9 mouse cellular contexts compared by ENCODE assay signal in genomic region chr1:131086907-131087306, GRCm38 (mm10). TPM values are rescaled to one million over a fixed set of nuclear protein-coding genes. Genes with fewer than 3 reads are reported as not detected.
DNase-seq lines count a peak whose midpoint lies in the region; ATAC-seq and TF ChIP-seq lines count a peak whose summit lies in the region.
"Had no signal": no experiment of that assay in that cellular context is flagged by ENCODE, and none has a peak within 500 bp of the region (broad histone marks: within the 10 kb centered on the region; RNA-seq: fewer than 3 reads in every experiment).

No protein-coding gene starts in this region.

- no peaks in the 10 kb centered on the region for H3K9me3 ChIP-seq in intestine, embryonic 15.5 days
- no peaks in the 10 kb centered on the region for H3K9me3 ChIP-seq in intestine, postnatal 0 days (ENCODE audit: control insufficient read depth)
- H3K9me3 ChIP-seq in forebrain, embryonic 14.5 days (replicated peaks; ENCODE audit: control insufficient read depth, low read length): no peaks in the 10 kb centered on the region
- H3K9me3 ChIP-seq in hindbrain, postnatal 0 days (ENCODE audit: low read length): no peaks in the 10 kb centered on the region
- H3K9me3 ChIP-seq in megakaryocyte, embryonic 14.5 days: no peaks in the 10 kb centered on the region
- H3K9me3 ChIP-seq: G1E had no signal

- 46% methylated on average over 7 of the region's 7 CpGs for WGBS in intestine, embryonic 15.5 days
- 24% methylated on average over 7 of the region's 7 CpGs for WGBS in intestine, postnatal 0 days
- 47% methylated on average over 7 of the region's 7 CpGs for WGBS in forebrain, embryonic 14.5 days
- WGBS in hindbrain, postnatal 0 days: 27% methylated on average over 7 of the region's 7 CpGs

- no peak for TF ChIP-seq CTCF in intestine, postnatal 0 days (IDR thresholded peaks at IDR 0.05; ENCODE audit: low read depth)
- no peak for TF ChIP-seq CTCF in hindbrain, postnatal 0 days (IDR thresholded peaks at IDR 0.05; ENCODE audit: low read depth)

- no peak overlapping the region for H3K4me2 ChIP-seq in intestine, embryonic 15.5 days (replicated peaks)
- no peak overlapping the region for H3K4me2 ChIP-seq in intestine, postnatal 0 days (replicated peaks; ENCODE audit: low read depth)
- no peak overlapping the region for H3K4me2 ChIP-seq in forebrain, embryonic 14.5 days (ENCODE audit: low read length)
- H3K4me2 ChIP-seq in hindbrain, postnatal 0 days (ENCODE audit: low read depth, low read length): no peak overlapping the region

- H3K27ac ChIP-seq in intestine, embryonic 15.5 days: peak overlapping the region; percentile 32; the same call in 1 of the 2 replicates
- no peak overlapping the region for H3K27ac ChIP-seq in intestine, postnatal 0 days (ENCODE audit: low read depth, low read length)
- H3K27ac ChIP-seq in forebrain, embryonic 14.5 days (ENCODE audit: low read depth, low read length): peak overlapping the region; percentile 52; the same call in 1 of the 2 replicates
- peak overlapping the region; percentile 66; the same call in 1 of the 2 replicates for H3K27ac ChIP-seq in hindbrain, postnatal 0 days

- peaks cover 78% of the 10 kb centered on the region for H3K4me1 ChIP-seq in intestine, embryonic 15.5 days (replicated peaks)
- H3K4me1 ChIP-seq in intestine, postnatal 0 days (replicated peaks; ENCODE audit: control insufficient read depth, insufficient read depth, low read length): peaks cover 38% of the 10 kb centered on the region
- H3K4me1 ChIP-seq in forebrain, embryonic 14.5 days (ENCODE audit: control insufficient read depth, insufficient read depth, low read length): peaks cover 45% of the 10 kb centered on the region
- peaks cover 66% of the 10 kb centered on the region for H3K4me1 ChIP-seq in hindbrain, postnatal 0 days (ENCODE audit: insufficient read depth, low read length)
- peaks cover 100% of the 10 kb centered on the region for H3K4me1 ChIP-seq in megakaryocyte, embryonic 14.5 days

- no peaks in the 10 kb centered on the region for H3K27me3 ChIP-seq in intestine, embryonic 15.5 days (replicated peaks)
- H3K27me3 ChIP-seq in intestine, postnatal 0 days (replicated peaks; ENCODE audit: control insufficient read depth, insufficient read depth, low read length): no peaks in the 10 kb centered on the region
- H3K27me3 ChIP-seq in forebrain, embryonic 14.5 days (replicated peaks; ENCODE audit: control insufficient read depth, insufficient read depth, low read length): no peaks in the 10 kb centered on the region
- no peaks in the 10 kb centered on the region for H3K27me3 ChIP-seq in hindbrain, postnatal 0 days (ENCODE audit: insufficient read depth, low read length)
- H3K27me3 ChIP-seq in megakaryocyte, embryonic 14.5 days (replicated peaks): no peaks in the 10 kb centered on the region

- no peaks in the 10 kb centered on the region for H3K36me3 ChIP-seq in intestine, embryonic 15.5 days
- H3K36me3 ChIP-seq in intestine, postnatal 0 days (ENCODE audit: control insufficient read depth, insufficient read depth): no peaks in the 10 kb centered on the region
- no peaks in the 10 kb centered on the region for H3K36me3 ChIP-seq in forebrain, embryonic 14.5 days (ENCODE audit: control insufficient read depth, insufficient read depth, low read length)
- H3K36me3 ChIP-seq in hindbrain, postnatal 0 days (ENCODE audit: insufficient read depth, low read length): no peaks in the 10 kb centered on the region
- peaks cover 51% of the 10 kb centered on the region for H3K36me3 ChIP-seq in megakaryocyte, embryonic 14.5 days (replicated peaks; ENCODE audit: low read length)

- no peak overlapping the region for H3K9ac ChIP-seq in intestine, embryonic 15.5 days
- no peak overlapping the region for H3K9ac ChIP-seq in intestine, postnatal 0 days (ENCODE audit: low read depth, low read length)
- peak overlapping the region; percentile 6; the same call in 1 of the 2 replicates for H3K9ac ChIP-seq in forebrain, embryonic 14.5 days (ENCODE audit: low read length)
- H3K9ac ChIP-seq in hindbrain, postnatal 0 days (replicated peaks; ENCODE audit: low read length): no peak overlapping the region

- ATAC-seq in intestine, embryonic 15.5 days: no peak
- no peak for ATAC-seq in intestine, postnatal 0 days
- ATAC-seq in forebrain, embryonic 14.5 days: no peak
- ATAC-seq in hindbrain, postnatal 0 days: peak; percentile 59
- no peak for ATAC-seq in inflammation-experienced regulatory T-cells, adult 6 months

- peak; percentile 33 for DNase-seq in forebrain, embryonic 14.5 days (ENCODE audit: low spot score)
- DNase-seq in hindbrain, postnatal 0 days (ENCODE audit: low spot score): peak; percentile 55
- no peak for DNase-seq in spleen, postnatal 10 days (ENCODE audit: low spot score in 2 of 2)
- no peak for DNase-seq in layer of hippocampus, postnatal 25 days (ENCODE audit: extremely low spot score in 1 of 2, low spot score in 1 of 2)

- H3K4me3 ChIP-seq in intestine, embryonic 15.5 days (replicated peaks): no peak overlapping the region
- H3K4me3 ChIP-seq in intestine, postnatal 0 days (ENCODE audit: low read depth, low read length): no peak overlapping the region
- no peak overlapping the region for H3K4me3 ChIP-seq in forebrain, embryonic 14.5 days (ENCODE audit: low read depth, low read length)
- no peak overlapping the region for H3K4me3 ChIP-seq in hindbrain, postnatal 0 days (ENCODE audit: low read length)
- H3K4me3 ChIP-seq in megakaryocyte, embryonic 14.5 days (replicated peaks): peak overlapping the region; percentile 71

RNA-seq across cellular contexts. Expression of gene Mapkapk2, which starts 10.7 kb away (rescaled TPM):
- 42.6 and 44.5 TPM in 2 replicates for polyA plus RNA-seq in intestine, embryonic 15.5 days (2015; fragmentation: Nextera tagmentation; extraction: Ambion mirVana)
- 34.9 and 35.9 TPM in 2 replicates for polyA plus RNA-seq in intestine, postnatal 0 days (2015; fragmentation: Nextera tagmentation; extraction: Ambion mirVana)
- 24.7 and 35.2 TPM in 2 replicates for polyA plus RNA-seq in forebrain, embryonic 14.5 days (2014; fragmentation: Nextera tagmentation; extraction: Ambion mirVana)
- total RNA-seq in hindbrain, postnatal 0 days (2014; rRNA removed): 71.1 and 74.2 TPM in 2 replicates
- polyA plus RNA-seq in hindbrain, postnatal 0 days (2015; fragmentation: Nextera tagmentation; extraction: Ambion mirVana): 19.7 and 21.2 TPM in 2 replicates
- 178 and 286 TPM in 2 replicates for polyA plus RNA-seq in megakaryocyte, embryonic 14.5 days (2012; ENCODE audit: insufficient read depth, low replicate concordance)
- 10 to 100 TPM in 1 of 3 experiments, 1 to 10 TPM in 2; 9.0 to 11.8 (median 9.8) TPM for polyA plus RNA-seq in inflammation-experienced regulatory T-cells, adult 6 months (2017; shearing (Covaris generic))
- 10 to 100 TPM; 26.9 to 31.4 TPM for total RNA-seq in layer of hippocampus, postnatal 25 days (2021)

RNA-seq across cellular contexts. Expression of gene Dyrk3, which starts 51.2 kb away (rescaled TPM):
- polyA plus RNA-seq in intestine, embryonic 15.5 days (2015; fragmentation: Nextera tagmentation; extraction: Ambion mirVana): 3.5 and 4.1 TPM in 2 replicates
- polyA plus RNA-seq in intestine, postnatal 0 days (2015; fragmentation: Nextera tagmentation; extraction: Ambion mirVana): 0.54 and 0.80 TPM in 2 replicates
- polyA plus RNA-seq in forebrain, embryonic 14.5 days (2014; fragmentation: Nextera tagmentation; extraction: Ambion mirVana): 19.2 and 19.4 TPM in 2 replicates
- total RNA-seq in hindbrain, postnatal 0 days (2014; rRNA removed): 8.9 and 9.3 TPM in 2 replicates
- polyA plus RNA-seq in hindbrain, postnatal 0 days (2015; fragmentation: Nextera tagmentation; extraction: Ambion mirVana): 10.2 and 11.1 TPM in 2 replicates
- 6.4 and 8.0 TPM in 2 replicates for polyA plus RNA-seq in megakaryocyte, embryonic 14.5 days (2012; ENCODE audit: insufficient read depth, low replicate concordance)
- polyA plus RNA-seq in inflammation-experienced regulatory T-cells, adult 6 months (2017; shearing (Covaris generic)): under 1 TPM in 1 of 3 experiments, not detected in 2; 0.26 TPM
- total RNA-seq in layer of hippocampus, postnatal 25 days (2021): 10 to 100 TPM; 15.7 to 17.4 TPM

Comparison
In these comparisons a context has a peak if more than half of its experiments do, and no peak if none do; other contexts are left out.
1. DNase-seq: peak in forebrain, embryonic 14.5 days (single experiment) and hindbrain, postnatal 0 days (single experiment); none in spleen, postnatal 10 days (0 of 2) and layer of hippocampus, postnatal 25 days (0 of 2).